ENCODE assay signal across 8 mouse cellular contexts in genomic region chr13:9467216-9467615, GRCm38 (mm10).
DNase-seq lines count a peak whose midpoint lies in the region; ATAC-seq lines count a peak whose summit lies in the region.

No protein-coding gene starts in this region.

- no peak overlapping the region for H3K4me2 ChIP-seq in embryonic facial prominence, embryonic 11.5 days (ENCODE audit: low read depth, low read length)
- H3K4me2 ChIP-seq in limb, embryonic 13.5 days (replicated peaks): no peak overlapping the region

- no peaks in the 10 kb centered on the region for H3K27me3 ChIP-seq in embryonic facial prominence, embryonic 11.5 days (ENCODE audit: control insufficient read depth, insufficient read depth, low read length)
- H3K27me3 ChIP-seq in limb, embryonic 13.5 days: no peaks in the 10 kb centered on the region

- H3K9ac ChIP-seq in embryonic facial prominence, embryonic 11.5 days (replicated peaks; ENCODE audit: low read length): no peak overlapping the region
- no peak overlapping the region for H3K9ac ChIP-seq in limb, embryonic 13.5 days

- no peaks in the 10 kb centered on the region for H3K36me3 ChIP-seq in embryonic facial prominence, embryonic 11.5 days (replicated peaks; ENCODE audit: control insufficient read depth, insufficient read depth, low read depth, low read length)
- no peaks in the 10 kb centered on the region for H3K36me3 ChIP-seq in limb, embryonic 13.5 days

- H3K4me3 ChIP-seq in embryonic facial prominence, embryonic 11.5 days (ENCODE audit: low read depth, low read length): no peak overlapping the region
- H3K4me3 ChIP-seq in limb, embryonic 13.5 days: no peak overlapping the region

- DNase-seq in urinary bladder, postnatal 36 days (ENCODE audit: low spot score in 2 of 2): peak; percentile 21 to 40
- DNase-seq in urinary bladder, postnatal 4 days (ENCODE audit: low spot score in 2 of 2): no peak
- peak; percentile 81 for DNase-seq in adrenal gland, postnatal 10 days
- DNase-seq in embryonic facial prominence, embryonic 11.5 days (ENCODE audit: low spot score): peak; percentile 81

- H3K27ac ChIP-seq in embryonic facial prominence, embryonic 11.5 days (replicated peaks; ENCODE audit: low read depth, low read length): no peak overlapping the region
- H3K27ac ChIP-seq in limb, embryonic 13.5 days: no peak overlapping the region

- H3K4me1 ChIP-seq in embryonic facial prominence, embryonic 11.5 days (ENCODE audit: control insufficient read depth, insufficient read depth, low read length): no peaks in the 10 kb centered on the region
- H3K4me1 ChIP-seq in limb, embryonic 13.5 days: no peaks in the 10 kb centered on the region; the same call in 1 of the 2 replicates

- WGBS in embryonic facial prominence, embryonic 11.5 days: 40% methylated on average over 1 of the region's 1 CpGs
- 12% methylated on average over 1 of the region's 1 CpGs for WGBS in limb, embryonic 13.5 days

- no peaks in the 10 kb centered on the region for H3K9me3 ChIP-seq in embryonic facial prominence, embryonic 11.5 days (replicated peaks; ENCODE audit: control insufficient read depth, low read length)
- H3K9me3 ChIP-seq in limb, embryonic 13.5 days: no peaks in the 10 kb centered on the region

- ATAC-seq in embryonic facial prominence, embryonic 11.5 days (replicated peaks; ENCODE audit: insufficient number of reproducible peaks, low FRiP score, low TSS enrichment, low read depth): no peak
- ATAC-seq in inflammation-experienced regulatory T-cells, adult 6 months: peak; percentile 80
- ATAC-seq in limb, embryonic 13.5 days (ENCODE audit: low FRiP score, low read depth): peak; percentile 57; the same call in 1 of the 2 replicates
- ATAC-seq in neutrophil, adult 5-6 weeks (ENCODE audit: extremely low read depth, insufficient number of reproducible peaks, low FRiP score, poor library complexity, severe bottlenecking): peak; percentile 87
- ATAC-seq in monocyte, adult 5-6 weeks (replicated peaks; ENCODE audit: insufficient number of reproducible peaks, low FRiP score, low TSS enrichment, poor library complexity, severe bottlenecking): no peak; the same call in 1 of the 2 replicates

Comparison
In these comparisons a context has a peak if more than half of its experiments do, and no peak if none do; other contexts are left out.
1. DNase-seq: peak in urinary bladder, postnatal 36 days (2 of 2), adrenal gland, postnatal 10 days (single experiment) and embryonic facial prominence, embryonic 11.5 days (single experiment); none in urinary bladder, postnatal 4 days (0 of 2).
2. ATAC-seq: peak in inflammation-experienced regulatory T-cells, adult 6 months (single experiment), limb, embryonic 13.5 days (single experiment) and neutrophil, adult 5-6 weeks (single experiment); none in embryonic facial prominence, embryonic 11.5 days (single experiment) and monocyte, adult 5-6 weeks (single experiment).